Mouse (Mus musculus): ENCODE results near the gene Gm20425.

The Gm20425 gene

GRCm38 (mm10) chr9:103188416-103188815, 41.7 kb downstream of the Gm20425 start:
- TF ChIP-seq GATA4 (IDR thresholded peaks at IDR 0.05; ENCODE audit: insufficient replicate concordance, low read length), result no peak

- no peak for TF ChIP-seq GATA4 (IDR thresholded peaks at IDR 0.05; ENCODE audit: insufficient replicate concordance, low read length)
Measured at GRCm38 (mm10) chr9:103186747-103187146, 43.4 kb downstream of the Gm20425 start.

- no peak for TF ChIP-seq GATA4 (IDR thresholded peaks at IDR 0.05; ENCODE audit: insufficient replicate concordance, low read length)
Measured at GRCm38 (mm10) chr9:103185946-103186345, 44.2 kb downstream of the Gm20425 start.

GRCm38 (mm10) chr9:103184855-103185254, 45.3 kb downstream of the Gm20425 start:
- no peak for TF ChIP-seq GATA4 (IDR thresholded peaks at IDR 0.05; ENCODE audit: insufficient replicate concordance, low read length)

- no peak for TF ChIP-seq GATA4 (IDR thresholded peaks at IDR 0.05; ENCODE audit: insufficient replicate concordance, low read length)
Measured at GRCm38 (mm10) chr9:103181886-103182285, 48.2 kb downstream of the Gm20425 start.

GRCm38 (mm10) chr9:103180807-103181565, 49.1 kb downstream of the Gm20425 start:
- no peak for TF ChIP-seq GATA4 (IDR thresholded peaks at IDR 0.05; ENCODE audit: insufficient replicate concordance, low read length)

GRCm38 (mm10) chr9:103180303-103180702, 49.8 kb downstream of the Gm20425 start:
- no peak for TF ChIP-seq GATA4 (IDR thresholded peaks at IDR 0.05; ENCODE audit: insufficient replicate concordance, low read length)

GRCm38 (mm10) chr9:103175692-103176091, 54.4 kb downstream of the Gm20425 start:
- no peak for TF ChIP-seq GATA4 (IDR thresholded peaks at IDR 0.05; ENCODE audit: insufficient replicate concordance, low read length)

- TF ChIP-seq GATA4 (IDR thresholded peaks at IDR 0.05; ENCODE audit: insufficient replicate concordance, low read length), result no peak
Measured at GRCm38 (mm10) chr9:103174771-103175519, 55.2 kb downstream of the Gm20425 start.

- no peak for TF ChIP-seq GATA4 (IDR thresholded peaks at IDR 0.05; ENCODE audit: insufficient replicate concordance, low read length)
Measured at GRCm38 (mm10) chr9:103168771-103169170, 61.3 kb downstream of the Gm20425 start.

- TF ChIP-seq GATA4 (IDR thresholded peaks at IDR 0.05; ENCODE audit: insufficient replicate concordance, low read length), result no peak
Measured at GRCm38 (mm10) chr9:103168046-103168445, 62.1 kb downstream of the Gm20425 start.

- no peak for TF ChIP-seq GATA4 (IDR thresholded peaks at IDR 0.05; ENCODE audit: insufficient replicate concordance, low read length)
Measured at GRCm38 (mm10) chr9:103163806-103164205, 66.3 kb downstream of the Gm20425 start.

- TF ChIP-seq GATA4 (IDR thresholded peaks at IDR 0.05; ENCODE audit: insufficient replicate concordance, low read length), result no peak
Measured at GRCm38 (mm10) chr9:103154568-103154967, 75.5 kb downstream of the Gm20425 start.

- TF ChIP-seq GATA4 (IDR thresholded peaks at IDR 0.05; ENCODE audit: insufficient replicate concordance, low read length), result no peak
Measured at GRCm38 (mm10) chr9:103153286-103153685, 76.8 kb downstream of the Gm20425 start.

- TF ChIP-seq GATA4 (IDR thresholded peaks at IDR 0.05; ENCODE audit: insufficient replicate concordance, low read length), result no peak
Measured at GRCm38 (mm10) chr9:103149074-103149799, 80.9 kb downstream of the Gm20425 start.

- no peak for TF ChIP-seq GATA4 (IDR thresholded peaks at IDR 0.05; ENCODE audit: insufficient replicate concordance, low read length)
Measured at GRCm38 (mm10) chr9:103147103-103147502, 83.0 kb downstream of the Gm20425 start.
